In the genomic region with DNA sequence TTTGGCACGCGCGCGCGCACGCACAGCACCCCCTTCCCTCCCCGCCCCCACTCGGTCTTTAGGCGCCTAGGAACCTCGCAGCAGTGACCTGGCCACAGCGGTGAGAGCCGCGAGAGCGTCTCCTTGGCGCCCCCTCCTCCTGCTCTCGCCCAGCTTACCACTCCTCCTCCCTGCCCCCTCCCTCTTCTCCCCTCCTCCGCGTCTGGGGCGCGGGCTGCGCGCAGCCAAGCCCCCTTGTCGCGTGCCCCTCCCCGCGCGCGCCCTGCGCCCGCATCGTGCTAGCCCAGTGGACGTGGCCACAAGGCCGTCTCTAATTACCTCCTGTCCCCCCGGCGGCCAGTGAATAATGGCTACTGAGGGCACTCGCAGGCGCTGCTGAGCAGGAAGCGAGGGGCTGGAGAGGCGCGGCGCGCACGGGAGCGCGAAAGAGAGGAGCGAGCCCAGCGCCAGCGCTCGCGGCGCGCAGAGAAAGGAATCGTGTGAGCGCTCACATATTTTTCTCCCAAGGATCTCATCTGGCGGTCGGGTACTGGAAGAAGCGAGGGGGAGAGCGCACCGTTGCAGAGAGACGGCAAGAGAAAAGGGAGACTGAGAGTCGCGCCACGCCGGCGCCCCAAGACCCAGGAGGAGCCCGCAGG, we compare ENCODE assay signal across 8 mouse cellular contexts. TPM values are rescaled to one million over a fixed set of nuclear protein-coding genes. Genes with fewer than 3 reads are reported as not detected.
DNase-seq lines count a peak whose midpoint lies in the region; ATAC-seq and TF ChIP-seq lines count a peak whose summit lies in the region.

No protein-coding gene starts in this region.

- peak; percentile 8; the same call in 1 of the 2 replicates for TF ChIP-seq CTCF in heart, postnatal 0 days (IDR thresholded peaks at IDR 0.05; ENCODE audit: low read depth)

- no peaks in the 10 kb centered on the region for H3K9me3 ChIP-seq in embryonic facial prominence, embryonic 15.5 days (replicated peaks)
- H3K9me3 ChIP-seq in heart, postnatal 0 days (replicated peaks; ENCODE audit: control insufficient read depth, low read length), result no peaks in the 10 kb centered on the region
- H3K9me3 ChIP-seq in lung, embryonic 16.5 days (ENCODE audit: control insufficient read depth, low read length), result no peaks in the 10 kb centered on the region

- H3K4me2 ChIP-seq in embryonic facial prominence, embryonic 15.5 days (replicated peaks), result peak overlapping the region; percentile 95
- H3K4me2 ChIP-seq in heart, postnatal 0 days (ENCODE audit: low read depth, low read length), result peak overlapping the region; percentile 99
- H3K4me2 ChIP-seq in lung, embryonic 16.5 days (ENCODE audit: low read depth, low read length), result peak overlapping the region; percentile 97

- peaks cover 5% of the 10 kb centered on the region; the same call in 1 of the 2 replicates for H3K36me3 ChIP-seq in embryonic facial prominence, embryonic 15.5 days
- H3K36me3 ChIP-seq in heart, postnatal 0 days (replicated peaks; ENCODE audit: control insufficient read depth, insufficient read depth, low read length), result peaks cover 8% of the 10 kb centered on the region; the same call in 1 of the 2 replicates
- no peaks in the 10 kb centered on the region for H3K36me3 ChIP-seq in lung, embryonic 16.5 days (ENCODE audit: control insufficient read depth, insufficient read depth, low read length)

- no peaks in the 10 kb centered on the region for H3K27me3 ChIP-seq in embryonic facial prominence, embryonic 15.5 days
- no peaks in the 10 kb centered on the region for H3K27me3 ChIP-seq in heart, postnatal 0 days (ENCODE audit: control insufficient read depth, insufficient read depth, low read length)
- H3K27me3 ChIP-seq in lung, embryonic 16.5 days (ENCODE audit: control insufficient read depth, insufficient read depth, low read depth, low read length), result no peaks in the 10 kb centered on the region

- TF ChIP-seq EP300 in heart, postnatal 0 days (IDR thresholded peaks at IDR 0.05; ENCODE audit: low read depth), result no peak

- peak; percentile 19 to 36 for DNase-seq in adrenal gland, postnatal 4 days (ENCODE audit: low spot score in 2 of 2)
- peak; percentile 51 for DNase-seq in heart, postnatal 0 days (ENCODE audit: low spot score)
- DNase-seq in layer of hippocampus, postnatal 14 days (ENCODE audit: low spot score in 2 of 2), result peak; percentile 59 to 63
- peak; percentile 39 for DNase-seq in ovary, postnatal 10 days (ENCODE audit: low spot score)
- peak; percentile 23 to 49 for DNase-seq in urinary bladder, postnatal 36 days (ENCODE audit: low spot score in 2 of 2)

- peak overlapping the region; percentile 71 for H3K4me3 ChIP-seq in embryonic facial prominence, embryonic 15.5 days (replicated peaks)
- H3K4me3 ChIP-seq in heart, postnatal 0 days (ENCODE audit: low read depth, low read length), result peak overlapping the region; percentile 70
- peak overlapping the region; percentile 69 for H3K4me3 ChIP-seq in lung, embryonic 16.5 days (ENCODE audit: low read length)

- ATAC-seq in CD4-positive, CD25-positive, alpha-beta regulatory T cell, adult 4 months, result peak; percentile 11
- ATAC-seq in embryonic facial prominence, embryonic 15.5 days (ENCODE audit: insufficient number of reproducible peaks, low FRiP score, low TSS enrichment, low read depth), result peak; percentile 74
- ATAC-seq in heart, postnatal 0 days (ENCODE audit: insufficient read depth, low read depth), result peak; percentile 47
- ATAC-seq in lung, embryonic 16.5 days (ENCODE audit: low read depth), result peak; percentile 80

- H3K4me1 ChIP-seq in embryonic facial prominence, embryonic 15.5 days, result peaks cover 35% of the 10 kb centered on the region
- H3K4me1 ChIP-seq in heart, postnatal 0 days (ENCODE audit: control insufficient read depth, insufficient read depth), result peaks cover 35% of the 10 kb centered on the region
- H3K4me1 ChIP-seq in lung, embryonic 16.5 days (replicated peaks; ENCODE audit: control insufficient read depth, insufficient read depth, low read length), result peaks cover 26% of the 10 kb centered on the region

- under 1% methylated on average over 65 of the region's 66 CpGs for WGBS in embryonic facial prominence, embryonic 15.5 days
- WGBS in heart, postnatal 0 days, result under 1% methylated on average over 59 of the region's 66 CpGs
- under 1% methylated on average over 61 of the region's 66 CpGs for WGBS in lung, embryonic 16.5 days

- H3K27ac ChIP-seq in embryonic facial prominence, embryonic 15.5 days (replicated peaks), result peak overlapping the region; percentile 76
- H3K27ac ChIP-seq in heart, postnatal 0 days (ENCODE audit: low read depth), result peak overlapping the region; percentile 61
- H3K27ac ChIP-seq in lung, embryonic 16.5 days (ENCODE audit: low read length), result peak overlapping the region; percentile 76

- peak overlapping the region; percentile 37 for H3K9ac ChIP-seq in embryonic facial prominence, embryonic 15.5 days
- H3K9ac ChIP-seq in heart, postnatal 0 days (replicated peaks; ENCODE audit: low read depth, low read length), result peak overlapping the region; percentile 57
- H3K9ac ChIP-seq in lung, embryonic 16.5 days (ENCODE audit: low read length), result peak overlapping the region; percentile 76

RNA-seq across cellular contexts. Expression of a gene that starts 35.0 kb away (rescaled TPM):
- 1 to 10 TPM; 8.4 to 8.9 TPM for polyA plus RNA-seq in CD4-positive, CD25-positive, alpha-beta regulatory T cell, adult 4 months (2017; shearing (Covaris generic))
- 10 to 100 TPM; 61.4 to 69.8 TPM for total RNA-seq in adrenal gland, postnatal 4 days (2021)
- 22.2 and 25.4 TPM in 2 replicates for polyA plus RNA-seq in embryonic facial prominence, embryonic 15.5 days (2015; fragmentation: Nextera tagmentation; extraction: Ambion mirVana)
- total RNA-seq in heart, postnatal 0 days (2014; rRNA removed; ENCODE audit: low replicate concordance), result 22.5 and 28.1 TPM in 2 replicates
- 9.1 and 10.2 TPM in 2 replicates for polyA plus RNA-seq in heart, postnatal 0 days (2015; fragmentation: Nextera tagmentation; extraction: Ambion mirVana)
- total RNA-seq in layer of hippocampus, postnatal 14 days (2021), result 10 to 100 TPM; 63.2 to 69.2 TPM
- 22.9 and 23.9 TPM in 2 replicates for polyA plus RNA-seq in lung, embryonic 16.5 days (2015; fragmentation: Nextera tagmentation; extraction: Ambion mirVana)

Comparison
In these comparisons a context has a peak if more than half of its experiments do, and no peak if none do; other contexts are left out.
1. Peak in every context shown above with its lines: DNase-seq, ATAC-seq, H3K4me3 ChIP-seq and H3K27ac ChIP-seq.
2. ATAC-seq: peak in every context shown above with its lines; median percentile 80 in lung, embryonic 16.5 days; 74 in embryonic facial prominence, embryonic 15.5 days; 47 in heart, postnatal 0 days; 11 in CD4-positive, CD25-positive, alpha-beta regulatory T cell, adult 4 months.